Mouse (Mus musculus) spleen, postnatal 14 days (tissue): ENCODE results near the gene Hspb2.
A peak's percentile ranks its signal among the peaks of the same experiment; 100 is the strongest.

ENCODE experiments used
- DNase-seq, 2 experiments: peaks; one replicate each; pipeline ENCODE4 v3.0.0; 2021 to 2022; ENCODE audit warnings: low spot score in 2 of 2

The Hspb2 gene

GRCm38 (mm10) chr9:50750706-50751105 lies 1.4 kb downstream of the Hspb2 start:
- no peak for DNase-seq

DNA sequence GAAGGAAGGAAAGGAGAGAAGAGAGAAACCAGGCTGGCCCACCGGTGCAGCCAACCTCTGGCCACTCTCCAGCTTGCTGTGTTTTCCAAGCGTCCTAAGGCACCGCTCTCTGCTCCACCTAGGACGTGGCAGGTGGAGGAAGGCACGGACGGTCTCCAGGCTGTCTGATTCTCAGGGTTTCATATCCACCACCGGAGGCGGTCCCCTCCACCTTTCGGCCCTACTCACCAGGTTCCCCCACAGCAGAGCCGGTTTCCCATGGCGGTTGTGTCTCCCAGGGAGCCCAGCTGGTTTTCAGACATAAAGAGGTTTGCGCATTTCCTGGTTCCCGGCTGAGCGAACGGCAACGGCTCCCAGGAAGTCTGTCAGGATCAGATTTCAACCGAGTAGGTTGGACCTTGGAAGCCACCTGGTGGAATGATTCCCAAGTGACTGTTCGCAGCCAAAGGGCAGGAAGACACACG lies 5.9 kb downstream of the Hspb2 start, which contains the start of gene 2310030G06Rik:
TSS of gene 2310030G06Rik (minus strand) at position 323 of the 464 bp plus-strand sequence.
- DNase-seq: no peak

- DNase-seq: no peak
These were observed 6.3 kb downstream of the Hspb2 start for GRCm38 (mm10) chr9:50745806-50746205.

GRCm38 (mm10) chr9:50742744-50743143 lies 9.4 kb downstream of the Hspb2 start:
- DNase-seq: no peak

DNA sequence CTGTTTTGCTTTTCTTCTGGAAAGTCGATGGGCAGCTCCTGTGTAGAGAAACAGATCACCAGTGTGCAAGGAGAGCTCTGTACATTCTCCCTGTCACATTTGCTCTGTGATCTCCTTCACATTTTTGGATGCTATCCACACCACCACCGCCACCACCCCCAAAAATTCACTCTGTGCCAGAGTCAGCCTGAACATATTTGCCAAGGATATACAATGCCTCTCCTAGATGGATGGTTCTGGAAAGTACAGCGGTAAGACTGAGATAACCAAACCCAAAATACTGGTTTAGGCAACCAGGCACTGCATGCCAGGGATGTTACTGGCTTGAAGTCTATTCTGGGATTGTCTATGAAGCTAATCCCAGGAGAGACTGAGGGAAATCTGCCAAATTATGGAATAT lies 9.9 kb downstream of the Hspb2 start:
- no peak for DNase-seq

DNA sequence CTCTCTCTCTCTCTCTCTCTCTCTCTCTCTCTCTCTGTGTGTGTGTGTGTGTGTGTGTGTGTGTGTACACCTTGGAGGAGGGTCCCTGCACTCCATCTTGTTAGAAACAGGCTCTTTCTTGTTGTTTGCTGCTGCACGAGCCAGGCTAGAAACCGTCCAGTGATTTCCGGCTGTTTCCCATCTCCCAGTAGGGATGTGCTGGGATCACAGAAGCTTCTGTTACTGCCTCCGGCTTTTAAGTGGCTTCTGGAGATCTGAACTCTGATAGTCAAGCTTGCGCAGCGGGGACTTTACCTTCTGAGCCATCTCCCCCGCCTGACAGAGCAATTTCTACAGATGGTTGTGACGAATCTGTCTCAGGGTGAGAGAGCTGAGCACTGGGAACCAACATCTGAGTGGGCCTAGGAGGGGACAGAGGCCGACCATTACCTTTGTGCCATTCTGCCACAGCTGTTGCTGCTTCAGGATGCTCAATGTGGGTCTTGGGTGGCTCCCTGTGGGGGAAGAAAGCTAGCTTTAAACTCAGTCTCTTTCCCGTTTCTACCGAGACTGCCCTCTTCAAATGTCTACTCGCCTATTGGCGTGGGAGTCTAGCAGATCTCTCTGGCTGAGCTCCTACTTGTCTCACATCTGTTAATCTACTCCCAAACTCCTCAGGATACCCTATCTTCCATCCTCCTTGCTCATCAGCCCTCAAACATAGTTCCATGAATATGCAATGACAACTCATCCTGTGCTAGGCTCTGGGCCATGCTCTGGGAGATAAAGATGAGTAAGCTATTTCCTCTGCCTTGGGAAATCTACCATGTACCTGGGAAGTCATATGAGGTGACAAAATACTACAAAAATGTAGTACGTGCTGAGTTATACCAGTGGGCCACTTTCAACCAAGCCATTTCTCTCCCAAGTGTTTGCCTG lies 11.0 kb downstream of the Hspb2 start:
- no peak for DNase-seq

DNA sequence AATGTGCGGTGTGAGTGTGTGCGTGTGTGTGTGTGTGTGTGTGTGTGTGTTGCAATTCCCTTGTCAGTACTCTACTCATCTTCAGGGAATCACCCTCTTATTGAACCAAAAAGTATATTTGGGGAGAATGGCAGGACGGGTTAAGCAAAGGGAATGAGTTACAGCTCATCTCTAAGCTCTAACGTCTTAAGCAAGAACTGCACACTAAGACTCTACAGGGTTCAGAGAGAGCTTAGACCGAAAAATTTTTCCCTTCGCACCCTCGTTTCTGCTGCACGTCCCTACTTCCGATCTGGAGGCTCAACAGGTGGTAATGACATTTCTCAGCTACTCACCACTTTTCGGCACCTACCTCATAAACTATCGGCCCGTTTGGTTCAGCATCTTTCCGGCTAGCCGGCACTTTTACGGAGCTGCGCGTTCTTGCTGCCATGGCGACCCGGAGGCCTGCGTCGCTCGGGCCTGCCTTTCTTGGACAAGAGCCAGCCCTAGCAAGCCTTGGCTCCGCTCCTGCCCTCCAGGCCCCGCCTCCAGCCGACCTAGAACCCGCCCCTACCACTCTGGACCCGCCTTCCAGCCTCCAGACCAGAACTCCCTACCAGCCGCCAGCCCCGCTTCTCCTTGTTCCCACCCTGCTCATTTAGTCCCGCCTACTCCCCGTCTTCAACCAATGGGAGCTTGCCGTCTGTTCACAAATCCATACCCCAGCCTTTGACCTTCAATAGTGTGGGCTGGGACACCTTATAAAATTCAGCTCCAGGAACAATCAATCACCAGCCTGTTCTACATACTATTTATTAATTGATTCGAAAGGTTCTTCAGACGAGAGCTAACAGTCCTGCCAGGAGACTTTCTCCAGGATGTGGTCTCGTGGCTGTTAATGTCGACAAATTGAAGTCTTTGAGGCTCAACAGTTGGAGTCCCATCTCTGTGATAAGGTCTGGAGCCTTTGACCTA lies 13.0 kb downstream of the Hspb2 start, which contains the start of gene Dixdc1:
TSS of gene Dixdc1 (minus strand) at position 604 of the 957 bp plus-strand sequence.
- peak; percentile 71 to 74 for DNase-seq

DNA sequence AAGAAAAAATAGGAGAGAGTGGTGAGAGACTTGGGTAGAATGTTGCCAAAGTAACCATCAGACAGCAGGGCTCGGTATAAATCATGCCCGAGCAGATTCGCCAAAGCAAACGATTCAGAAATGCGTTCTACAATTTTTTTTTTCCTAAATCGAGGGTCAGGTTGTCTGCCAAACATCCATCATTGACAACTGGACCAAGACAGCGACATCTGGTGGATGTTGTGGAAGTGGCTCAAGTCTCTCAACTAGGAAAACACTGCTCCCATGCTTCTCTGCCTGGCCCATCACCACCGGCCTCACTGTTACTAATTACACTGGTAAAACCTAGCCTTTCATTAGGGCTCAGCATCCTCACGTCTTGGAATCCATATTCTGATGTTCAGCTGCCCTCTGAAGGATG lies 17.2 kb downstream of the Hspb2 start:
- DNase-seq: no peak

GRCm38 (mm10) chr9:50732560-50732959 lies 19.6 kb downstream of the Hspb2 start:
- no peak for DNase-seq

GRCm38 (mm10) chr9:50729600-50729999 lies 22.6 kb downstream of the Hspb2 start:
- DNase-seq: no peak

DNA sequence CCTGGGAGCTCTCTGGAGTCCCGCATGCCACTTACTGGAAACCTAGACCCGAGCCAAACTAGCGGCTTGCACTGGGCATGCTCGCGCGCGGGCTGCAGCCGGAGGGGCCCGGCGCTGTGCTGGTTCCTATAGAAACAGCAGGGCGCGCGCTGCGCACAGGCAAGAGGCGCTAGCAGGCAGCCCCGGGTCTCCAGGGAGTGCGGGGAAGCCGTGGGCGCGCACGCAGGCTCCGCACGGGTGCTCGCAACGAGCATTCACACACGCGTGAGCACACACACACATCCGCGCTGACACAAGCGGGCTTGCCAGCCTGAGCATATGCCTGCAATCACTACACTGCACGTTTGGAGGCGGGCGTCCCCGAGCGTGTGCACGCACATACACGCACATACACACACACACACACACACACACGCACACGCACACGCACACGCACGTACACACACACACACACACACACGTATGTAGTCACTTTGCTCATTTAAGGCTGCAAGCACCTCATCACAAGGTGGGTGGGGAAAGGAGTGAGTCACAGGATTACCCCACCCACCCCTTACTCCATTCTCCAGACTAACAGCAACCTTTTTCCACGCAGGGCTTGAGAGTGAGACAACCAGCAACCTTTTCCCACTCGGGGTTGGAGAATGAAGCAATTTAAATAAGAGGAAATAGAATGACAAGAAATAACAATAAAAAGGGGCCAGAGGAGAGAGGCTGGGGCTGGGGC lies 24.1 kb downstream of the Hspb2 start:
- peak in 1 of 2 experiments; percentile 18 for DNase-seq

GRCm38 (mm10) chr9:50727171-50727924 lies 24.8 kb downstream of the Hspb2 start:
- DNase-seq: no peak

GRCm38 (mm10) chr9:50725921-50726590 lies 26.1 kb downstream of the Hspb2 start:
- DNase-seq: no peak

GRCm38 (mm10) chr9:50724661-50725330 lies 27.4 kb downstream of the Hspb2 start:
- DNase-seq: no peak

DNA sequence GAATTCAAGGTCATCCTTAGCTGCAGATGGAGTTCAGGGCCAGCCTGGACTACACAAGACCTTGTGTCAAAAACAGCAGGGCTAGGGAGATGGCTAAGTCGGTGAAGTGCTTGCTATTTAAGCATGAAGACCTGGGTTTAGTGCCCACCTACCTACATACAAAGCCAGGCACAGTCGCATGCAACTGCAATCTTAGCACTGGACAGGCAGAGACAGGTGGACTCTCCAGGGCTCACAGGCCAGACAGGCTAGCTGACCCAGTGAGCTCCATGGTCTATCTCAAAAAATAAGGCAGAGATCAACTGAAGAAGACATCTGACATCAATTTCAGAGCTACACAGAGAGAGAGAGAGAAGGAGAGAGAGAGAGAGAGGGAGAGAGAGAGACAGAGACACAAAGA lies 28.0 kb downstream of the Hspb2 start:
- DNase-seq: no peak

- no peak for DNase-seq
These were observed 28.7 kb downstream of the Hspb2 start for GRCm38 (mm10) chr9:50723406-50723805.

DNA sequence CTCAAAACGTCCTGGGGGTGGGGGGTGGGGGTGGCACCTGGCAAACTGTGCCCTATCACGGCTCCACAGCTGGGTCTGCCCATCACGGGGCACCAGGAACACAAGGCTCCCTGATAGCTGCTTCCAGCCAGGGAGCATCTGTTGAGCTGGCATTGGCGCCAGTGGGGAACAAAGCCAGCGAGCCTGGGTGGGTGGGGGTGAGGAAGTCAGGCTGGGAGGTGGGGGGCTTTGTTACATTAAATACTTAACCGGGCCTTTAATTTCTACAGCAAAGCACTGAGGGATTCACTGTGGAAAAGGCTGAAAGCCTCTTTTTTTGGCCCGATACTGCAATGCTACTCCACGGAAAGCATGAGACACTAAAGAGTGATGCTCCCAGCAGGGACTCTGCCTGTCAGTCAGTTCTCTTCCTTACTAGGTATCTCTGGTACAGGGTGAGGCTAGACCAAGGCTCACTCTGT lies 29.7 kb downstream of the Hspb2 start:
- DNase-seq: no peak

DNA sequence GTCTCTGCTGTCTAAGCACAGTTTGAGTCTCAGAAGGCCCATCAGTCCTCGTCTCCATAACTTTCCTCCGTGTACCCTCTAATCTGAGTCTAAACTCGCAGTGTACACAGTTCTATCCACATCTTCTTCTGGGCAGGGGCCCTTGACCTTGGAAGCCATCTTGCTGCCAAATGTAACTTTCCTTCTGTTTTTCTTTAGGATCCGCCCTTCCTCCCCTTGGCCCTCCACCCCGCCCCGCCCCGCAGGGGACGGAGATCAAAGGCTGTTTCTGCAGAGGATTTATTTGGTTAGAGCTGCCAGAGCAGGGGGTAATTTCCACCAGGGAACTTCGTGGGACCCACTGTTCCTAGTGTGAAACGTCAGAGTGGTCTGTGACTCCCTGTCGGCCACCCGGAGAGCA lies 31.1 kb downstream of the Hspb2 start:
- no peak for DNase-seq

DNA sequence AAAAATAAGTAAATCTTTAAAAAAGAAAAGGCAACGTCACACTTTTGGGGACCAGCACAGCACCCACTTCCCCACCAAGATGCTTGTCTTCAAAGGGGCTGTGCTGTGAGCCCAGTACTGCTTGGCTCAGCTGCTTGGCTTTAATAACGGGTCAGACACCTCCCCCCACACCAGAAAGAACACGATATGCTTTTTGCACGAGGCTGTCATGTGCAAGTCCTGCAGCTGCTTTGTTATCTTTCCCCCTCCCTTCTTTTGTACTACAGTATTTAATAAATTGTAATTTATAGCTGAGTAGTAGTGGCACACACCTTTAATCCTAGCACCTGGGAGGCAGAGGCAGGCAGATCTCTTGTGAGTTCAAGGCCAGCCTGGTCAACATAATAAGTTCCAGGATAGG lies 33.3 kb downstream of the Hspb2 start:
- no peak for DNase-seq
